Mouse (Mus musculus) heart, embryonic 13.5 days (tissue): ENCODE data around the gene Adamts5. TPM values are rescaled to one million over a fixed set of nuclear protein-coding genes. Genes with fewer than 3 reads are reported as not detected.

Experiments used
- ATAC-seq: fragments of 200-750 bp; cut with Nextera tagmentation; 2 replicates; pipeline ENCODE4 v1.8.0; 2017; ENCODE audit warnings: moderate TSS enrichment; ENCODE audit not compliant: insufficient number of reproducible peaks, low FRiP score, low TSS enrichment; ENCODE audit errors: extremely low read depth
- H3K27ac ChIP-seq: fragments of 300-500 bp; sonication (generic); replicated peaks from 2 replicates; pipeline ENCODE4 v1.5.1; 2015; ENCODE audit warnings: moderate library complexity, mild to moderate bottlenecking, inconsistent platforms
- H3K27me3 ChIP-seq: fragments of 300-500 bp; sonication (generic); replicated peaks from 2 replicates; pipeline ENCODE4 v1.6.1; 2015; ENCODE audit warnings: mild to moderate bottlenecking, inconsistent platforms
- H3K36me3 ChIP-seq: fragments of 300-500 bp; sonication (generic); 2 replicates; pipeline ENCODE4 v1.6.1; 2015; ENCODE audit warnings: mild to moderate bottlenecking, inconsistent platforms
- H3K4me1 ChIP-seq: fragments of 300-500 bp; sonication (generic); 2 replicates; pipeline ENCODE4 v1.6.1; 2015; ENCODE audit warnings: inconsistent platforms
- H3K4me2 ChIP-seq: fragments of 300-500 bp; sonication (generic); 2 replicates; pipeline ENCODE4 v1.6.1; 2015; ENCODE audit warnings: inconsistent platforms, mild to moderate bottlenecking, moderate library complexity
- H3K4me3 ChIP-seq: fragments of 300-500 bp; sonication (generic); 2 replicates; pipeline ENCODE4 v1.5.1; 2015; ENCODE audit warnings: moderate library complexity, mild to moderate bottlenecking, inconsistent platforms
- H3K9ac ChIP-seq: fragments of 300-500 bp; sonication (generic); 2 replicates; pipeline ENCODE4 v1.6.1; 2015; ENCODE audit warnings: inconsistent platforms, mild to moderate bottlenecking, moderate library complexity
- H3K9me3 ChIP-seq: fragments of 300-500 bp; sonication (generic); 2 replicates; pipeline ENCODE4 v1.6.1; 2016; ENCODE audit warnings: inconsistent platforms
- WGBS: fragments of 180-500 bp; shearing (Covaris S2); methylation state at CpG from one replicate; pipeline ENCODE4 v1.1.7; 2015; ENCODE audit warnings: mixed read lengths; 5-methylcytosine and 5-hydroxymethylcytosine counted together
- polyA plus RNA-seq: library from polyadenylated mRNA; unstranded; fragments of >200 nt; fragmentation: Nextera tagmentation; extraction: Ambion mirVana; gene quantifications from 2 replicates; pipeline ENCODE4 v1.2.1, GENCODE M21; 2015

Gene Adamts5
- polyA plus RNA-seq, 1 experiment from 2014 or later, result 4.4 TPM

GRCm38 (mm10) chr16:85895948-85896347 lies 5.7 kb downstream of the Adamts5 start:
- no peak overlapping the region for H3K9ac ChIP-seq
- no peak overlapping the region for H3K4me2 ChIP-seq
- 0 out of 2 replicates have a peak, but pooled peaks cover 2% of the 10 kb centered on the region for H3K36me3 ChIP-seq
- H3K27me3 ChIP-seq, result no peaks in the 10 kb centered on the region; the same call in 1 of the 2 replicates
- ATAC-seq, result no peak
- no peak overlapping the region for H3K4me3 ChIP-seq
- WGBS, result 73% methylated on average over 4 of the region's 4 CpGs
- H3K4me1 ChIP-seq, result peaks cover 15% of the 10 kb centered on the region
- no peaks in the 10 kb centered on the region for H3K9me3 ChIP-seq
- no peak overlapping the region for H3K27ac ChIP-seq

- Histone ChIP-seq H3K4me2 (no peak overlapping the region), H3K9me3 (no peaks in the 10 kb centered on the region), H3K9ac (no peak overlapping the region), H3K27me3 (no peaks in the 10 kb centered on the region), H3K36me3 (peaks cover 10% of the 10 kb centered on the region), H3K4me3 (no peak overlapping the region), H3K27ac (no peak overlapping the region), H3K4me1 (no peaks in the 10 kb centered on the region)
- WGBS, result 62% methylated on average over 5 of the region's 5 CpGs
- ATAC-seq, result no peak
Measured at GRCm38 (mm10) chr16:85889778-85890177, 11.8 kb downstream of the Adamts5 start.

- Histone ChIP-seq H3K4me2 (no peak overlapping the region), H3K4me1 (no peaks in the 10 kb centered on the region), H3K9ac (no peak overlapping the region), H3K36me3 (peaks cover 7% of the 10 kb centered on the region), H3K9me3 (no peaks in the 10 kb centered on the region), H3K4me3 (no peak overlapping the region), H3K27ac (no peak overlapping the region), H3K27me3 (no peaks in the 10 kb centered on the region)
- no peak for ATAC-seq
- 62% methylated on average over 13 of the region's 13 CpGs for WGBS
Measured at GRCm38 (mm10) chr16:85887289-85888051, 14.2 kb downstream of the Adamts5 start.

- Histone ChIP-seq H3K9ac (no peak overlapping the region), H3K4me3 (no peak overlapping the region), H3K27ac (no peak overlapping the region), H3K27me3 (no peaks in the 10 kb centered on the region), H3K9me3 (no peaks in the 10 kb centered on the region), H3K36me3 (peaks cover 13% of the 10 kb centered on the region), H3K4me1 (0 out of 2 replicates have a peak, but pooled peaks cover 2% of the 10 kb centered on the region), H3K4me2 (no peak overlapping the region)
- no peak for ATAC-seq
- WGBS, result 74% methylated on average over 7 of the region's 7 CpGs
Measured at GRCm38 (mm10) chr16:85879075-85879474, 22.6 kb downstream of the Adamts5 start.

- Histone ChIP-seq H3K4me1 (0 out of 2 replicates have a peak, but pooled peaks cover 7% of the 10 kb centered on the region), H3K4me2 (no peak overlapping the region), H3K27ac (no peak overlapping the region), H3K4me3 (no peak overlapping the region), H3K27me3 (no peaks in the 10 kb centered on the region), H3K9ac (no peak overlapping the region), H3K36me3 (peaks cover 15% of the 10 kb centered on the region), H3K9me3 (no peaks in the 10 kb centered on the region)
- no peak; the same call in 1 of the 2 replicates for ATAC-seq
- WGBS, result 35% methylated on average over 3 of the region's 3 CpGs
Measured at GRCm38 (mm10) chr16:85874141-85874540, 27.5 kb downstream of the Adamts5 start.

- H3K27ac ChIP-seq, result no peak overlapping the region
- ATAC-seq, result no peak
- 69% methylated on average over 2 of the region's 2 CpGs for WGBS
Measured at GRCm38 (mm10) chr16:85871971-85872370, 29.7 kb downstream of the Adamts5 start.

GRCm38 (mm10) chr16:85871248-85871647 lies 30.4 kb downstream of the Adamts5 start:
- no peak for ATAC-seq
- no peaks in the 10 kb centered on the region for H3K27me3 ChIP-seq
- H3K27ac ChIP-seq, result no peak overlapping the region
- no peak overlapping the region for H3K9ac ChIP-seq
- no peak overlapping the region for H3K4me2 ChIP-seq
- H3K36me3 ChIP-seq, result peaks cover 12% of the 10 kb centered on the region
- 0 out of 2 replicates have a peak, but pooled peaks cover 7% of the 10 kb centered on the region for H3K4me1 ChIP-seq
- no peak overlapping the region for H3K4me3 ChIP-seq
- H3K9me3 ChIP-seq, result no peaks in the 10 kb centered on the region

More at GRCm38 (mm10) chr16:85871971-85872370, 29.7 kb downstream of the Adamts5 start:
- H3K4me2 ChIP-seq, result no peak overlapping the region
- H3K4me3 ChIP-seq, result no peak overlapping the region
- H3K9me3 ChIP-seq, result no peaks in the 10 kb centered on the region
- 0 out of 2 replicates have a peak, but pooled peaks cover 7% of the 10 kb centered on the region for H3K4me1 ChIP-seq
- H3K9ac ChIP-seq, result no peak overlapping the region
- no peaks in the 10 kb centered on the region for H3K27me3 ChIP-seq
- peaks cover 8% of the 10 kb centered on the region; the same call in 1 of the 2 replicates for H3K36me3 ChIP-seq

- 79% methylated on average over 4 of the region's 4 CpGs for WGBS
Measured at GRCm38 (mm10) chr16:85864691-85865389, 36.8 kb downstream of the Adamts5 start.

GRCm38 (mm10) chr16:85854505-85854904 lies 47.1 kb downstream of the Adamts5 start:
- H3K36me3 ChIP-seq, result no peaks in the 10 kb centered on the region
- no peaks in the 10 kb centered on the region for H3K27me3 ChIP-seq
- H3K4me3 ChIP-seq, result no peak overlapping the region
- H3K27ac ChIP-seq, result no peak overlapping the region
- H3K9me3 ChIP-seq, result no peaks in the 10 kb centered on the region
- no peak overlapping the region for H3K4me2 ChIP-seq
- no peak for ATAC-seq
- WGBS, result 48% methylated on average over 5 of the region's 5 CpGs
- no peaks in the 10 kb centered on the region for H3K4me1 ChIP-seq
- H3K9ac ChIP-seq, result no peak overlapping the region

More at GRCm38 (mm10) chr16:85864691-85865389, 36.8 kb downstream of the Adamts5 start:
- peaks cover 23% of the 10 kb centered on the region for H3K36me3 ChIP-seq
- no peak for ATAC-seq
- no peak overlapping the region for H3K9ac ChIP-seq
- H3K9me3 ChIP-seq, result no peaks in the 10 kb centered on the region
- H3K4me1 ChIP-seq, result no peaks in the 10 kb centered on the region
- H3K27ac ChIP-seq, result no peak overlapping the region
- H3K4me2 ChIP-seq, result no peak overlapping the region
- H3K4me3 ChIP-seq, result no peak overlapping the region
- H3K27me3 ChIP-seq, result no peaks in the 10 kb centered on the region

GRCm38 (mm10) chr16:85827066-85827465 lies 74.6 kb downstream of the Adamts5 start:
- Histone ChIP-seq H3K36me3 (no peaks in the 10 kb centered on the region), H3K4me1 (0 out of 2 replicates have a peak, but pooled peaks cover 4% of the 10 kb centered on the region), H3K27ac (no peak overlapping the region), H3K9ac (no peak overlapping the region), H3K4me3 (no peak overlapping the region), H3K27me3 (no peaks in the 10 kb centered on the region), H3K4me2 (no peak overlapping the region), H3K9me3 (peaks cover 3% of the 10 kb centered on the region; the same call in 1 of the 2 replicates)
- 52% methylated on average over 3 of the region's 3 CpGs for WGBS
- ATAC-seq, result no peak

- ATAC-seq, result no peak
- no peak overlapping the region for H3K9ac ChIP-seq
- 0 out of 2 replicates have a peak, but pooled peaks cover 4% of the 10 kb centered on the region for H3K4me1 ChIP-seq
- WGBS, result 32% methylated on average over 5 of the region's 5 CpGs
- H3K4me3 ChIP-seq, result no peak overlapping the region
- no peaks in the 10 kb centered on the region for H3K9me3 ChIP-seq
- no peak overlapping the region for H3K27ac ChIP-seq
- H3K4me2 ChIP-seq, result no peak overlapping the region
- no peaks in the 10 kb centered on the region for H3K36me3 ChIP-seq
- H3K27me3 ChIP-seq, result no peaks in the 10 kb centered on the region
Measured at GRCm38 (mm10) chr16:85822330-85822916, 79.2 kb downstream of the Adamts5 start.
